Mouse (Mus musculus) kidney, adult 11 months (tissue): ENCODE measurements at regions not wholly inside any gene's neighbourhood (a gene's known extent, or its start where the extent isn't known, plus 50 kb on each side); places are given as distances from the start of the nearest gene placed in this dataset.

Experiments used
- DNase-seq: peaks from one replicate; pipeline ENCODE4 v3.0.0; 2022

GRCm38 (mm10) chr14:73996229-73996628 is 335.2 kb downstream of the Gm21750 start:
- no peak for DNase-seq

GRCm38 (mm10) chr14:73997796-73998195 is 336.8 kb downstream of the Gm21750 start:
- DNase-seq, result no peak

GRCm38 (mm10) chr14:73999409-73999909 is 338.4 kb downstream of the Gm21750 start:
- DNase-seq, result no peak

DNA sequence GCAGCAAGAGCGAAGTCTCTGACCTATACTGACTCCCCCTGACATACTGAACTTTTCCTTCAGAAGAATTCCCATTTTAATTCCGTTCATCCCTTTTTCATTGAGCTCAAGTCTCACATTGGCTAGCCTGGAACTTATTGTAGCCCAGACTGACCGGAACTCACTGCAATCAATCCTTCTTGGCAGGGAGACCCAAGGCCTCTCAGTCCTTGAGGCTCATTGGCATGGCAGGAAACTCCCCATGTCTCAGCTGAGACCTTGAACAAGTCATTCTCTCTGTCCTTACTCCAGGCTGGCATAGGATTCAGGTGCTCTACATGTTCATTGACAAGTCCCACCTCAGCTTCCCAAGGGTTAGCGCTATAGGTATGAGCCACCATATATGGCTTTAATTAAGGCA is 345.9 kb downstream of the Gm21750 start:
- no peak for DNase-seq

DNA sequence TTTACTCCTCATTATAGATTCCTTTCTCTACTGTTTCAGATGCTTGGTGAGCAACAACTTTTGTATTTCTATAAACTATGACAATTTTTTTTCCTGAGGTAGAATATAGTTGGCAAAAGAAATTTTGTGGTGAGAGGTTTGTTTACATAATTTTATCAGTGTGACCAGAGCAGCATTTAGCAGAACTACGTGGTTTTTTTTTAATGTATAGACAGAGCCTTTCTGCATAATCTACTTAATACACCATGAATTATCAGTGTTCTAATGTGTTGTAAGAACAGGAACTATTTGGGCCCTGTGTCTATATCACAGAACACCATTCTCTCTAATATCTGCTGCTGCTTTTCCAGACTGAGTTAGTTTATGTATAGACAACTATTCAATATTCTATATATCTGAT is 350.5 kb downstream of the Gm21750 start:
- DNase-seq, result no peak

GRCm38 (mm10) chr14:74019421-74019820 is 358.4 kb downstream of the Gm21750 start:
- DNase-seq, result no peak

GRCm38 (mm10) chr14:74047009-74047694 is 386.1 kb downstream of the Gm21750 start:
- no peak for DNase-seq

GRCm38 (mm10) chr14:74047695-74048280 is 386.8 kb downstream of the Gm21750 start:
- no peak for DNase-seq

GRCm38 (mm10) chr14:74048386-74048785 is 387.4 kb downstream of the Gm21750 start:
- no peak for DNase-seq

DNA sequence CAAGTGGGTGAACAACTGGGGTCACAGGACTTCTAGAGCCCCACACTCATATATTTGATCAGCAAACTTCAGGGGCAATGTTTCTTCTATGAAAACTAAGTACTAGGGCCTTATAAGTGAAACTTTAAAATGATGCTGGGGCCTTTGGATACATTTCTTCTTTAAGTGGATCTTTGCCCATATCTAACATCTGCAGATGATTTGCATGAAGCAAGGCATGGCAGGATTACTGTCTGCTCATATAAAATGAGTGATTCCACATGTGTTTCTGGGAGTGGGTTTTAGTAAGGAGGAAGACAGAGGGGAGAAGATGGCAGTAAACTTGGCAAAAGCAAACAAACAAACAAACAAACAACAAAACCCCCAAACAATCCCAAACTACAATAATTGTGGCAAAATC is 405.0 kb downstream of the Gm21750 start:
- no peak for DNase-seq

DNA sequence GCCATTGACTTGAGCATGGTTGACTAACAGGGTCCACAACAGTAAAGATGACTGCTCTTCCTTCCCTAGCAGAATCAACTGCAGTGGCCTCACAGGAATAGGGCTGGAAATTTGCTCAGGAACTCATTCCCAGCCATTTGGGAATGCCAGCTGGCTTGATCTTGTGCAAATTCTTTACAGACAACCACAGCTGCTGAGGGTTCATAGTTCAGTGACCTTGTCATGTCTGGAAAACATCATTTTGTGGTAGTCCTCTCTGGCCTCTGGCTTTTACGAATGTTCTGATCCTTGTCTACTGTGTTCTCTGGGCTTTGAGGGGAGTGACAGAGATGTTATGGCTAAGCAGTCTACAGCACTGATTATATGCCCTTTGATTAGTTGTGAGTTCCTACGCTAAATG is 432.0 kb downstream of the Gm21750 start:
- DNase-seq, result no peak

- no peak for DNase-seq
These were observed 438.7 kb downstream of the Gm21750 start for GRCm38 (mm10) chr14:74099696-74100095.

DNA sequence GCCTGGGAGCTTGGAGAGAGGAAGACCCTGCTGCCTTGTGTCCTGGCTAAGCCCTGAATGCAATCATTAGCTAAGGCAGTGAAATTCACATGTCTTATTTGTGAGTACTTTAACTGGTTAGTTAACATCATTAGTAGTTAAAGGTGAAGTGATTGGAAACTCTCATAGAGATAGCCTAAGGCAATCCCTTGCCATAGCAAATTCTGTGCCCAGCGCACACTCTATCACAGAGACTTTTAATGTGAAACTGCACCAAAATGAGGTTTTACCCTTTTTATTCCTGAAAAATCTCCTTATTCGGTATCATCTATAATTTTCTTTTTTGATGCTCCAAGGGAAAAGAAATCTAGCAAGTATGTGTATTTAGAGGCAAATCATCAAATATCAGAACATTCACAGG is 451.6 kb downstream of the Gm21750 start:
- no peak for DNase-seq

DNA sequence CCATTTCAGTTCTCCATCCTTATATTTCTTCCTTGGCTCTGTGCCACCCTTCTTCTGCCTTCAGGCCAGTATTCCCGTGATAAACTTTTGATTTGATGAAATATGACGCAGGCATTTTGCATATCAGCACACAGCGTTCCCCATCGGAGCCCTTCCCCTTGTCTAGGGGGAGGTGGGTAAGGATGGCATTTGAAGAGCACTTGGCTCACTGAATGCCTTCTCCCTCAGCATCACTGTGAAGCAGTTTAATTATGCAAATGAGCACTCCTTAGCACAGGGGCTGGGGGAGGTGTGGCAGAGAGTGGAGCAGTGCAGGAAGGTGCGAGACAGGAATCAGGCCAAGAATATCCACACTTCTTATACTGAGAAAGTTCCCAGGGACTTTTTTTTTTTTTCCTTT is 452.1 kb downstream of the Gm21750 start:
- DNase-seq, result no peak

- no peak for DNase-seq
These were observed 452.5 kb downstream of the Gm21750 start for GRCm38 (mm10) chr14:74113556-74113955.

- DNase-seq, result no peak
These were observed 456.7 kb downstream of the Gm21750 start for GRCm38 (mm10) chr14:74117686-74118085.

GRCm38 (mm10) chr14:74145202-74145700 is 484.2 kb downstream of the Gm21750 start:
- no peak for DNase-seq

DNA sequence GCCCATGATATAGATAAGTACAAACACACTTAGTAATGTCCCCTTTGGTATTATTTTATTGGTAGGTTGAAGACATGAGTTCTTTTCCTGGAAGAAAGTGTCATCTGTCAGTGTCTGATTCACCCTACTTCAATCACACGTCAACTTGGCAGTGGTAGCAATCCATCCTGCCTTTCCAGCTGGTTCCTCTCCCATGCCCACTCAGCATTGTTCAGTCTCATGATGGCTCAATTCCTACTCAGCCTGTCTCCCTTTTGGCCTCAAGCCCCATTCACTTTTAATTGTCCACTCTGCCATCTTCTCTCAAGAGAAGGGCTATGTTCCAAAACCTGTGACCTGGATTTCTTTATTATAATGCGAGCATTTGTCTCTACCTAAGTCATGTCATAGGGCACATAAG is 474.4 kb upstream of the Htr2a start:
- DNase-seq, result no peak

DNA sequence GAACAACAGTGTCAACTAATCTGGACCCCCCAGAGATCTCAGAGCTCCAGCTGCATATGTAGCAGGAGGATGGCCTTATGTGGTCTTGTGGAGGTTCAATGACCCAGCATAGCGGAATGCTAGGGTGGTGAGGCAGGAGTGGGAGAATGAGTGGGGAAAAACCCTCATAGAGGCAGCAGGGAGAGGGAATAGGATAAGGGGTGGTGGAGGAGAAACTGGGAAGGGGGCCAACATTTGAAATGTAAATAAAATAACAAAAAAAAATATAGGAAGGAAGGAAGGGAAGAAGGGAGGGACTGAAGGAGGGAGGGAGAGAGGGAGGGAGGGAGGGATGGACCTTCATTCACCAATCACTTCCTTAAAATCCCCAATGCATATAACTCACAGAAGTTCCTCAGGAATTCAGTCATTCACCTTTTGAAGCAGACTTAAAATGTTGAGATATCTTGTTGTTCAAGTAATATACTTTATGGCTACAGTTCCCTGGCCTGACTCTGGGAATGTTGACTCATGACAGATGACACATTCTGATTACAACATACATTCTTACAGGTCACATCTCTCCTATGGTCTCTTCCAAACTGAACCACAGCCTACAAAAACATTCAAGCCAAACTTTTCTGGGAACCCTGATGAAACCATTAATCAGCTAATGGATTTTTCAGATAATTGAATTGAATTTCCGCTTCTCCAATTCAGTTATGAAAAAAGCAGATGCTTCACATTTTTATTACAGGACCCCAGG is 471.3 kb upstream of the Htr2a start:
- DNase-seq, result no peak

GRCm38 (mm10) chr14:74180066-74180465 is 460.6 kb upstream of the Htr2a start:
- DNase-seq, result no peak

- no peak for DNase-seq
These were observed 457.6 kb upstream of the Htr2a start for GRCm38 (mm10) chr14:74182996-74183395.

- DNase-seq, result no peak
These were observed 438.9 kb upstream of the Htr2a start for GRCm38 (mm10) chr14:74201710-74202109.

GRCm38 (mm10) chr14:74205011-74205410 is 435.6 kb upstream of the Htr2a start:
- no peak for DNase-seq

GRCm38 (mm10) chr14:74217914-74218446 is 422.7 kb upstream of the Htr2a start:
- DNase-seq, result no peak
